In genomic region chr7:19696336-19696873, GRCm38 (mm10) we compare ENCODE assay signal across 16 mouse cellular contexts. TPM values are rescaled to one million over a fixed set of nuclear protein-coding genes. Genes with fewer than 3 reads are reported as not detected.
DNase-seq lines count a peak whose midpoint lies in the region; ATAC-seq and TF ChIP-seq lines count a peak whose summit lies in the region.
"Had no signal": no experiment of that assay in that cellular context is flagged by ENCODE, and none has a peak within 500 bp of the region (broad histone marks: within the 10 kb centered on the region; RNA-seq: fewer than 3 reads in every experiment).

No protein-coding gene starts in this region.

- peaks cover 89% of the 10 kb centered on the region for H3K4me1 ChIP-seq in G1E (ENCODE audit: insufficient read depth, low read depth, low read length)
- H3K4me1 ChIP-seq in liver, embryonic 14.5 days (replicated peaks; ENCODE audit: control insufficient read depth in 2 of 2, insufficient read depth in 2 of 2, low read length in 1 of 2), result peaks cover 20 to 62% of the 10 kb centered on the region in 2 experiments

- H3K36me3 ChIP-seq in G1E (replicated peaks), result peaks cover 53% of the 10 kb centered on the region
- peaks cover 4% of the 10 kb centered on the region for H3K36me3 ChIP-seq in liver, embryonic 14.5 days (replicated peaks; ENCODE audit: control insufficient read depth, insufficient read depth, low read depth)

- peak overlapping the region; percentile 52 for H3K4me2 ChIP-seq in liver, embryonic 14.5 days (ENCODE audit: low read depth)

- no peak overlapping the region for H3K9ac ChIP-seq in liver, embryonic 14.5 days (replicated peaks)

- no peak for TF ChIP-seq EP300 in liver, embryonic 14.5 days (IDR thresholded peaks at IDR 0.05; ENCODE audit: low read depth)

- peak; percentile 12 for DNase-seq in adrenal gland, postnatal 10 days
- DNase-seq in adrenal gland, postnatal 4 days (ENCODE audit: low spot score in 2 of 2), result no peak
- DNase-seq in layer of hippocampus, adult 2 months (ENCODE audit: low spot score in 2 of 2), result no peak
- no peak for DNase-seq in layer of hippocampus, adult 18-20 months (ENCODE audit: low spot score in 2 of 2)
- DNase-seq in G1E (ENCODE audit: low spot score), result no peak
- DNase-seq in liver, embryonic 14.5 days (ENCODE audit: low read depth in 3 of 3, low spot score in 3 of 3), result no peak
- DNase-seq in lung, postnatal 36 days, result no peak
- no peak for DNase-seq in spleen, postnatal 10 days (ENCODE audit: low spot score in 2 of 2)
- DNase-seq: cerebellum, adult 9-11 months had no signal

- TF ChIP-seq CTCF in layer of hippocampus, adult 2 months (conservative IDR thresholded peaks at IDR 0.05), result no peak
- no peak for TF ChIP-seq CTCF in G1E (IDR thresholded peaks at IDR 0.05; ENCODE audit: low read depth, low read length)
- TF ChIP-seq CTCF in liver, embryonic 14.5 days (IDR thresholded peaks at IDR 0.05; ENCODE audit: low read depth), result 0 out of 2 replicates have a peak, but pooled peaks have one; percentile 5

- peaks cover 13% of the 10 kb centered on the region for H3K9me3 ChIP-seq in G1E (replicated peaks)
- no peaks in the 10 kb centered on the region for H3K9me3 ChIP-seq in liver, embryonic 14.5 days (ENCODE audit: control insufficient read depth, low read length)

- H3K4me3 ChIP-seq in layer of hippocampus, adult 2 months, result peak overlapping the region; percentile 60
- H3K4me3 ChIP-seq in G1E (ENCODE audit: low read depth, low read length), result peak overlapping the region; percentile 53; the same call in 1 of the 2 replicates
- H3K4me3 ChIP-seq in liver, embryonic 14.5 days (ENCODE audit: insufficient read depth in 1 of 2, low read depth in 2 of 2, low read length in 2 of 2), result peak overlapping the region in 1 of 2 experiments; percentile 54; a peak in 1 of 4 replicates

- no peaks in the 10 kb centered on the region for H3K27me3 ChIP-seq in G1E (ENCODE audit: insufficient read depth, low read length)
- H3K27me3 ChIP-seq in liver, embryonic 14.5 days (ENCODE audit: control insufficient read depth, insufficient read depth, low read length), result no peaks in the 10 kb centered on the region

- no peak for ATAC-seq in G1E (ENCODE audit: extremely low read depth, insufficient number of reproducible peaks, low FRiP score, poor library complexity, severe bottlenecking)
- no peak for ATAC-seq in liver, embryonic 14.5 days (ENCODE audit: insufficient read depth)
- ATAC-seq: hindbrain, embryonic 16.5 days had no signal

- 85% methylated on average over 34 of the region's 34 CpGs for WGBS in liver, embryonic 14.5 days (ENCODE audit: insufficient replicate concordance)

- H3K27ac ChIP-seq in layer of hippocampus, adult 2 months, result peak overlapping the region; percentile 91; the same call in 1 of the 2 replicates
- no peak overlapping the region for H3K27ac ChIP-seq in liver, embryonic 14.5 days

RNA-seq across cellular contexts. Expression of gene Apoe, which starts 2.6 kb away (rescaled TPM):
- total RNA-seq in adrenal gland, postnatal 10 days (2021), result 1,000 to 10,000 TPM; 1,872 to 4,173 TPM
- 1,000 to 10,000 TPM in 1 of 2 experiments, 100 to 1,000 TPM in 1; 636 to 2,003 TPM for total RNA-seq in adrenal gland, postnatal 4 days (2021)
- total RNA-seq in layer of hippocampus, adult 2 months (2021), result 1,000 to 10,000 TPM; 2,242 to 2,264 TPM
- total RNA-seq in layer of hippocampus, adult 18-20 months (2021), result 1,000 to 10,000 TPM; 2,690 to 2,764 TPM
- total RNA-seq in G1E (2014; fragmentation: Nextera tagmentation) (7.4 and 8.1 TPM in 2 replicates), G1E (2017) (19.9 TPM in 2 replicates)
- 28.6 and 28.7 TPM in 2 replicates for polyA plus RNA-seq in G1E (2012)
- 1,802 and 2,400 TPM in 2 replicates for polyA plus RNA-seq in liver, embryonic 14.5 days (2012; rRNA removed)
- 1,630 and 1,854 TPM in 2 replicates for polyA plus RNA-seq in liver, embryonic 14.5 days (2014; fragmentation: Nextera tagmentation; extraction: Ambion mirVana)

RNA-seq across cellular contexts. Expression of gene Apoc1, which starts 3.9 kb away (rescaled TPM):
- 1,000 to 10,000 TPM in 1 of 2 experiments, 100 to 1,000 TPM in 1; 910 to 1,570 TPM for total RNA-seq in adrenal gland, postnatal 10 days (2021)
- total RNA-seq in adrenal gland, postnatal 4 days (2021), result 100 to 1,000 TPM; 390 to 714 TPM
- total RNA-seq in layer of hippocampus, adult 2 months (2021), result 1 to 10 TPM; 3.1 to 3.5 TPM
- total RNA-seq in layer of hippocampus, adult 18-20 months (2021), result 1 to 10 TPM; 5.8 to 8.7 TPM
- total RNA-seq in G1E (2014; fragmentation: Nextera tagmentation) (12.3 and 14.9 TPM in 2 replicates), G1E (2017) (4.8 and 7.0 TPM in 2 replicates)
- 9.5 and 15.3 TPM in 2 replicates for polyA plus RNA-seq in G1E (2012)
- 203 and 204 TPM in 2 replicates for polyA plus RNA-seq in liver, embryonic 14.5 days (2012; rRNA removed)
- polyA plus RNA-seq in liver, embryonic 14.5 days (2014; fragmentation: Nextera tagmentation; extraction: Ambion mirVana), result 390 TPM in 2 replicates

RNA-seq across cellular contexts. Expression of gene Apoc4, which starts 15.1 kb away (rescaled TPM):
- 100 to 1,000 TPM; 211 to 416 TPM for total RNA-seq in adrenal gland, postnatal 10 days (2021)
- total RNA-seq in adrenal gland, postnatal 4 days (2021), result 100 to 1,000 TPM in 1 of 2 experiments, 10 to 100 TPM in 1; 82.0 to 218 TPM
- not detected for total RNA-seq in layer of hippocampus, adult 2 months (2021)
- not detected for total RNA-seq in layer of hippocampus, adult 18-20 months (2021)
- total RNA-seq in G1E (2014; fragmentation: Nextera tagmentation) (not detected in 2 replicates), G1E (2017) (0.27 TPM in 1 of 2 replicates, not detected in the other)
- polyA plus RNA-seq in G1E (2012), result 0.22 TPM in 1 of 2 replicates, not detected in the other
- 90.9 and 154 TPM in 2 replicates for polyA plus RNA-seq in liver, embryonic 14.5 days (2012; rRNA removed)
- 181 and 200 TPM in 2 replicates for polyA plus RNA-seq in liver, embryonic 14.5 days (2014; fragmentation: Nextera tagmentation; extraction: Ambion mirVana)
- total RNA-seq: granulocyte monocyte progenitor cell, adult 5-6 weeks; layer of hippocampus, postnatal 14 days had no signal
- polyA plus RNA-seq: brain, embryonic 14.5 days; hindbrain, embryonic 16.5 days; limb, embryonic 11.5 days had no signal

RNA-seq across cellular contexts. Expression of gene Gm44805, which starts 15.2 kb away (rescaled TPM):
- total RNA-seq in adrenal gland, postnatal 10 days (2021), result 1 to 10 TPM; 1.3 to 1.5 TPM
- total RNA-seq in adrenal gland, postnatal 4 days (2021), result 1 to 10 TPM; 3.2 to 9.1 TPM
- total RNA-seq in layer of hippocampus, adult 2 months (2021), result not detected
- not detected for total RNA-seq in layer of hippocampus, adult 18-20 months (2021)
- total RNA-seq in G1E (2014; fragmentation: Nextera tagmentation) (not detected in 2 replicates), G1E (2017) (not detected in 2 replicates)
- polyA plus RNA-seq in G1E (2012), result not detected in 2 replicates
- polyA plus RNA-seq in liver, embryonic 14.5 days (2012; rRNA removed), result 3.3 and 5.1 TPM in 2 replicates
- polyA plus RNA-seq in liver, embryonic 14.5 days (2014; fragmentation: Nextera tagmentation; extraction: Ambion mirVana), result 29.0 and 48.5 TPM in 2 replicates
- total RNA-seq: granulocyte monocyte progenitor cell, adult 5-6 weeks; layer of hippocampus, postnatal 14 days had no signal
- polyA plus RNA-seq: brain, embryonic 14.5 days; hindbrain, embryonic 16.5 days; kidney, embryonic 16.5 days; limb, embryonic 11.5 days; stomach, embryonic 14.5 days had no signal

RNA-seq across cellular contexts. Expression of gene Apoc2, which starts 18.7 kb away (rescaled TPM):
- 100 to 1,000 TPM in 1 of 2 experiments, 10 to 100 TPM in 1; 52.0 to 144 TPM for total RNA-seq in adrenal gland, postnatal 10 days (2021)
- total RNA-seq in adrenal gland, postnatal 4 days (2021), result 10 to 100 TPM in 1 of 2 experiments, 1 to 10 TPM in 1; 3.0 to 81.8 TPM
- total RNA-seq in layer of hippocampus, adult 2 months (2021), result not detected
- total RNA-seq in layer of hippocampus, adult 18-20 months (2021), result not detected
- total RNA-seq in G1E (2014; fragmentation: Nextera tagmentation), result not detected in 2 replicates
- not detected in 2 replicates for total RNA-seq in G1E (2017)
- not detected in 2 replicates for polyA plus RNA-seq in G1E (2012)
- polyA plus RNA-seq in liver, embryonic 14.5 days (2012; rRNA removed), result 494 and 507 TPM in 2 replicates
- 990 and 1,023 TPM in 2 replicates for polyA plus RNA-seq in liver, embryonic 14.5 days (2014; fragmentation: Nextera tagmentation; extraction: Ambion mirVana)
- total RNA-seq: layer of hippocampus, postnatal 14 days had no signal
- polyA plus RNA-seq: hindbrain, embryonic 16.5 days had no signal

Comparison
In these comparisons a context has a peak if more than half of its experiments do, and no peak if none do; other contexts are left out.
1. RNA of gene Apoe, which starts 2.6 kb away (total RNA-seq): 1,872 to 4,173 TPM in adrenal gland, postnatal 10 days, 2,690 to 2,764 TPM in layer of hippocampus, adult 18-20 months, 2,242 to 2,264 TPM in layer of hippocampus, adult 2 months and 636 to 2,003 TPM in adrenal gland, postnatal 4 days; 7.4 to 19.9 TPM in G1E; every median in the first group is over 10 times any median in the second.
2. RNA of gene Apoc1, which starts 3.9 kb away (total RNA-seq): 910 to 1,570 TPM in adrenal gland, postnatal 10 days and 390 to 714 TPM in adrenal gland, postnatal 4 days; 4.8 to 14.9 TPM in G1E, 5.8 to 8.7 TPM in layer of hippocampus, adult 18-20 months and 3.1 to 3.5 TPM in layer of hippocampus, adult 2 months; every median in the first group is over 10 times any median in the second.
3. RNA of gene Apoc4, which starts 15.1 kb away (total RNA-seq): 211 to 416 TPM in adrenal gland, postnatal 10 days and 82.0 to 218 TPM in adrenal gland, postnatal 4 days; 0.27 TPM in G1E, not detected in layer of hippocampus, adult 2 months and not detected in layer of hippocampus, adult 18-20 months; every median in the first group is over 10 times any median in the second.